Mouse (Mus musculus): ENCODE results near the gene Prss42. TPM values are rescaled to one million over a fixed set of nuclear protein-coding genes. Genes with fewer than 3 reads are reported as not detected.
"Not testable (repeated sequence)": the region's sequence is repeated elsewhere in the genome, so short reads cannot be mapped to it uniquely, and the experiment has no call there.

The Prss42 gene
- polyA plus RNA-seq, 1 experiment = not detected

DNA sequence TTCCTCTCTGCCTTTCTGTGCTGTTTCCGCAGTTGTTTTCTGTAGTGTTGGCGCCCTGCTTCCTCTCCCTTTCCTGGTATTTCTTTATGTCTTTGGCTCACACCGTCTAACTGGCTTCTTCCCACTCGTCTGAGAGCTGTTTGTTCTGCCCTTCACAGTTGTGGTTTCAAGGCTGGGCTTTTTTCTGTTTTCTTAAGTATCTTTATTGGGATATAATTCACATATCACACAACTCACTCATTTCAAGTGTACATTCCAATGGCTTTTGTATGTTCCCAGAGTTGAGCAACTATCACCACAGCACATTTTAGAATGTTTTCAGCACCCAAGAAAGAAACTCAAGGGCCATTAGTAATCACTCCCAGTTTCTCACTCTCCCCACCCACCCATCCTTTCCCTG, 7.5 kb upstream of the Prss42 start:
- no peaks in the 10 kb centered on the region for H3K79me3 ChIP-seq (ENCODE audit: low read depth)
- no peak for TF ChIP-seq CTCF (IDR thresholded peaks at IDR 0.05; ENCODE audit: control insufficient read depth, insufficient read depth, insufficient read length)
- peak; percentile 70 for TF ChIP-seq CEBPB (IDR thresholded peaks at IDR 0.05; ENCODE audit: low read depth)
- H3ac ChIP-seq (ENCODE audit: control insufficient read depth, insufficient read length, low read depth) = no peak overlapping the region
- H3K79me2 ChIP-seq (ENCODE audit: control insufficient read depth, insufficient read depth) = no peaks in the 10 kb centered on the region
- H3K4me3 ChIP-seq (ENCODE audit: insufficient read depth, poor library complexity, severe bottlenecking) = no peak overlapping the region
- peaks cover 3% of the 10 kb centered on the region for H3K27me3 ChIP-seq (ENCODE audit: control insufficient read depth, insufficient read depth, insufficient read length)
- H3K36me3 ChIP-seq (ENCODE audit: control insufficient read depth, insufficient read depth) = no peaks in the 10 kb centered on the region

DNA sequence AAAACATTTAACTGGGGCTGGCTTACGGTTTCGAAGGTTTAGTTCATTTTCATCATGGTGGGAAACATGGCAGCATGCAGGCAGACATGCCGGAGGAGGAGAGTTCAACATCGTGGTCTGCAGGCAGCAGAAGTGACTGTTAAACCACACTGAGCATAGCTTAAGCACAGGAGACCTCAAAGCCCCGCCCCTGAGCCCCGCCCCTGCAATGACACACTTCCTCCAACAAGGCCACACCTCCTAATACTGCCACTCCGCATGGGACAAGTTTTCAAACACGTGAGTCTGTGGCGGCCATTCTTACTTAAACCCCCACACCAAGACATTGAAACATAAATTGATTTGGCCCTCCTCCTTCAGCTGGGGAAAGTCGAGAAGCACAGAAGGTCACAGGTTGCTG, 953 bp upstream of the Prss42 start:
- Histone ChIP-seq H3ac (ENCODE audit: control insufficient read depth, insufficient read length, low read depth) (no peak overlapping the region), H3K79me2 (ENCODE audit: control insufficient read depth, insufficient read depth) (no peaks in the 10 kb centered on the region), H3K36me3 (ENCODE audit: control insufficient read depth, insufficient read depth) (no peaks in the 10 kb centered on the region), H3K79me3 (ENCODE audit: low read depth) (no peaks in the 10 kb centered on the region), H3K4me3 (ENCODE audit: insufficient read depth, poor library complexity, severe bottlenecking) (no peak overlapping the region), H3K27me3 (ENCODE audit: control insufficient read depth, insufficient read depth, insufficient read length) (peaks cover 3% of the 10 kb centered on the region)
- no peak for TF ChIP-seq CEBPB (IDR thresholded peaks at IDR 0.05; ENCODE audit: low read depth)
- no peak for TF ChIP-seq CTCF (IDR thresholded peaks at IDR 0.05; ENCODE audit: control insufficient read depth, insufficient read depth, insufficient read length)
- no peak for TF ChIP-seq MAX (IDR thresholded peaks at IDR 0.05)
- no peak for TF ChIP-seq MYOG (IDR thresholded peaks at IDR 0.05; ENCODE audit: control insufficient read depth, extremely low read depth, insufficient read length)

DNA sequence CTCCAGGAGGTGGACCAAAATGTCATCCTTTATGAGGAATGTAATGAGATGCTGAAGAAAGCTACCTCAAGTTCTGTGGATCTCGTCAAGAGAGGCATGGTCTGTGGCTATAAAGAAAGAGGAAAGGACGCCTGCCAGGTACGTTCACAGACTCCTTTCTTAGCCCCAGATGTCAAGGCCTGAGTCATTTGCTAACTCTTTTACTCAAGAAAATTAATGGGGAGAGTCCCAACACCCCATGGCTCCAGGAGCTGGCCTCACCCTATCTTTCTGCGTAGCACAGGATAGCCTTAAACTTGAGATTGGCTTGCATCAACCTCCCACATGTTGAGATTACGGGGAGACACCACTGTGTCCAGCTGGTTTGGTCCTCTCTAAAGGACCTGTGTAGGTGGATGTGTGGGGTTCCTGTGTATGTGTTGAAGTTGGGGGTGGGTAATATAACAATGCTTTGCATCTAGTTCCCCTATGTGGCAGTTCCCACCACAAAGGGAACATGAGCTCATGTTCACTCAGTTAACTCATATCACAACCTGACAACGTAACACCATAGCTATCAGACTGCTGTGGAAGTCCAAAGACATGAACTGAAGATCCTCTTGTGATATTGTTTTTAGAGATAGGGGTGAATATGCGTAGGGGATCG, 3.0 kb downstream of the Prss42 start:
- Histone ChIP-seq H3K79me2 (ENCODE audit: control insufficient read depth, insufficient read depth) (no peaks in the 10 kb centered on the region), H3K27me3 (ENCODE audit: control insufficient read depth, insufficient read depth, insufficient read length) (no peaks in the 10 kb centered on the region), H3K36me3 (ENCODE audit: control insufficient read depth, insufficient read depth) (no peaks in the 10 kb centered on the region), H3K4me3 (ENCODE audit: insufficient read depth, poor library complexity, severe bottlenecking) (no peak overlapping the region), H3K79me3 (ENCODE audit: low read depth) (no peaks in the 10 kb centered on the region), H3ac (ENCODE audit: control insufficient read depth, insufficient read length, low read depth) (no peak overlapping the region)
- TF ChIP-seq MYOD1 (IDR thresholded peaks at IDR 0.05; ENCODE audit: control insufficient read depth, insufficient read length, low read depth) = no peak
- TF ChIP-seq USF1 (IDR thresholded peaks at IDR 0.05; ENCODE audit: low read depth) = no peak

DNA sequence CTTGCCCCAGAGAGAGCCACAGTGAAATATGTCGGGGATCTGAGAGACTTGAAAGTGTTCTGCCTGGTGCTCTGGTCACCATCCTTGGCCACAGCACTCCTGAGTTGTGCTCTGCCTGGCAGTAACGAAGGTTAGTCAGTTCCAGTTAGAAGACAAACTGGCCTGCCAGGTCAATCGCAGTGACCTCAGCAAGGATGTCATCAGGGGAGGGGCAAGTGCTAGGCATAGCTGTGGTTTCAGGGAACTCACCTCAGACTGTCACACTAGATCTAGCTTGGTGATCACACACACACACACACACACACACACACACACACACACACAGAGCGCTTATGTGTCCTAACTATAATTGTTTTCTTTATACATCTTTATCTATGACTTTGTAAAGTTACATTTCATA, 5.3 kb downstream of the Prss42 start:
- H3K79me2 ChIP-seq (ENCODE audit: control insufficient read depth, insufficient read depth) = no peaks in the 10 kb centered on the region
- H3K4me3 ChIP-seq (ENCODE audit: insufficient read depth, poor library complexity, severe bottlenecking) = no peak overlapping the region
- no peaks in the 10 kb centered on the region for H3K27me3 ChIP-seq (ENCODE audit: control insufficient read depth, insufficient read depth, insufficient read length)
- no peaks in the 10 kb centered on the region for H3K79me3 ChIP-seq (ENCODE audit: low read depth)
- no peak for TF ChIP-seq CEBPB (IDR thresholded peaks at IDR 0.05; ENCODE audit: low read depth)
- no peak for TF ChIP-seq MAX (IDR thresholded peaks at IDR 0.05)
- no peak for TF ChIP-seq MYOG (IDR thresholded peaks at IDR 0.05; ENCODE audit: control insufficient read depth, extremely low read depth, insufficient read length)
- no peak for TF ChIP-seq CTCF (IDR thresholded peaks at IDR 0.05; ENCODE audit: control insufficient read depth, insufficient read depth, insufficient read length)
- no peak for TF ChIP-seq MYOD1 (IDR thresholded peaks at IDR 0.05; ENCODE audit: control insufficient read depth, insufficient read length, low read depth)
- no peak for TF ChIP-seq USF1 (IDR thresholded peaks at IDR 0.05; ENCODE audit: low read depth)
- TF ChIP-seq FOSL1 (IDR thresholded peaks at IDR 0.05; ENCODE audit: insufficient read depth, low read length, poor library complexity, severe bottlenecking) = no peak
- H3K36me3 ChIP-seq (ENCODE audit: control insufficient read depth, insufficient read depth) = no peaks in the 10 kb centered on the region
- H3ac ChIP-seq (ENCODE audit: control insufficient read depth, insufficient read length, low read depth) = no peak overlapping the region

DNA sequence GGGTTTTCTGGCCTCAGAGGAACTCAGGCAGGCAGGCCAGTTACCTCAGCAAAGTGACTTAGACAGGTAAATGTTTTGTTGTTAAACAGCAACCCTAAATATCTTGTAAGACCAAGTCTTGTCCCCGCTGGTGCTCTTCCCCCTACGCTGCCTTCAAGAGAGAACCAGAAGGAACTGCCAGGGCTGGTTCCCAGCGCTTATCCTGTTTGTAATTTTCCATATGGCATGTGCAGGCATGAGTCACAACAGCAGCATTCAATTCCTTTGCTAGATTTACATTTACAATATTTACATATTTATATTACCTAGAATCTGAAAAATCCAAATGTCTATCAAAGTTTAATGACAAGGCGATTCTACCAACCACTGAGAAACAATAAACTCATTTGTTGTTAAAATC, 12.1 kb downstream of the Prss42 start:
- TF ChIP-seq MYOG (IDR thresholded peaks at IDR 0.05; ENCODE audit: control insufficient read depth, extremely low read depth, insufficient read length) = no peak
- no peak for TF ChIP-seq CEBPB (IDR thresholded peaks at IDR 0.05; ENCODE audit: low read depth)
- no peak for TF ChIP-seq MAX (IDR thresholded peaks at IDR 0.05)
- TF ChIP-seq FOSL1 (IDR thresholded peaks at IDR 0.05; ENCODE audit: insufficient read depth, low read length, poor library complexity, severe bottlenecking) = no peak
- no peak for TF ChIP-seq USF1 (IDR thresholded peaks at IDR 0.05; ENCODE audit: low read depth)
- TF ChIP-seq MYOD1 (IDR thresholded peaks at IDR 0.05; ENCODE audit: control insufficient read depth, insufficient read length, low read depth) = no peak
- no peak for TF ChIP-seq CTCF (IDR thresholded peaks at IDR 0.05; ENCODE audit: control insufficient read depth, insufficient read depth, insufficient read length)
- H3ac ChIP-seq (ENCODE audit: control insufficient read depth, insufficient read length, low read depth) = no peak overlapping the region
- H3K27me3 ChIP-seq (ENCODE audit: control insufficient read depth, insufficient read depth, insufficient read length) = peaks cover under 1% of the 10 kb centered on the region
- H3K79me3 ChIP-seq (ENCODE audit: low read depth) = no peaks in the 10 kb centered on the region
- no peak overlapping the region for H3K4me3 ChIP-seq (ENCODE audit: insufficient read depth, poor library complexity, severe bottlenecking)
- H3K79me2 ChIP-seq (ENCODE audit: control insufficient read depth, insufficient read depth) = no peaks in the 10 kb centered on the region
- H3K36me3 ChIP-seq (ENCODE audit: control insufficient read depth, insufficient read depth) = no peaks in the 10 kb centered on the region

DNA sequence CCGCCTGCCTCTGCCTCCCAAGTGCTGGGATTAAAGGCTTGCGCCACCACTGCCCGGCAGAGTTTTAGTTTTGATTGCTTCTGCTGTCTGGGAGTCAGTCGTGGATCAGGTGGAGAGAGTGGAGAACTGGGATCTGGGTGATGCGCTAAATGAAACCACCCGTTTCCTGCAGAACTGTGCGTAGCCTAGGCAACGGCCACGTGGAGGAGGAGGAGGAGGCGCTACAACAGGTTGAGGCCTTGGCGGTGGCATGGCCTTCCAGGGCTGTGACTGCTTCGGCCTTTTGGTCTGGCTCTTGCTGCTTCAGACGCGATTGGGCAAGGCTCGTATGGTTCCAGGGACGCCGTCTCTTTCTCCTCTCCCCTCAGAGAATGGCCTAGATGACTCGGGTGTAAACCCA, 15.8 kb downstream of the Prss42 start, which contains the start of gene Prss44:
Prss44 (plus strand) TSS at position 206 of the 400 bp plus-strand sequence.
- TF ChIP-seq CTCF (IDR thresholded peaks at IDR 0.05; ENCODE audit: control insufficient read depth, insufficient read depth, insufficient read length) (no peak), USF1 (IDR thresholded peaks at IDR 0.05; ENCODE audit: low read depth) (no peak)
- Histone ChIP-seq H3K4me3 (ENCODE audit: insufficient read depth, poor library complexity, severe bottlenecking) (no peak within 1 kb of the TSS), H3K79me3 (ENCODE audit: low read depth) (no peaks in the 10 kb centered on the region), H3K79me2 (ENCODE audit: control insufficient read depth, insufficient read depth) (no peaks in the 10 kb centered on the region), H3K36me3 (ENCODE audit: control insufficient read depth, insufficient read depth) (no peaks in the 10 kb centered on the region), H3ac (ENCODE audit: control insufficient read depth, insufficient read length, low read depth) (no peak within 1 kb of the TSS), H3K27me3 (ENCODE audit: control insufficient read depth, insufficient read depth, insufficient read length) (peaks cover 22% of the 10 kb centered on the region)

DNA sequence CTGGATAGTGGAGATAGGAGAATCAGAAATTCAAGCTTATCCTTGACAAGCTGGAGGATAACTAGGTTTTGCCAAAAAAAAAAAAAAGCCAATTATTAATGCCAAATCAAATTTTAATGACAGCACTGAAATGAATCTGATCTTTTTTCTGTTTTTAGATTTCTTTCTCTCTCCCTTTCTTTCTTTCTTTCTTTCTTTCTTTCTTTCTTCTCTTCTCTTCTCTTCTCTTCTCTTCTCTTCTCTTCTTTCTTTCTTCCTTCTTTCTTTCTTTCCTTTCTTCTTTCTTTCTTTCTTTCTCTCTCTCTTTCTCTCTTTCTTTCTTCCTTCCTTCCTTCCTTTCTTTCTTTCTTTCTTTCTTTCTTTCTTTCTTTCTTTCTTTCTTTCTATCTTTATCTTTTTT, 22.6 kb downstream of the Prss42 start:
- H3K79me2 ChIP-seq (ENCODE audit: control insufficient read depth, insufficient read depth); H3K4me3 ChIP-seq (ENCODE audit: insufficient read depth, poor library complexity, severe bottlenecking); H3ac ChIP-seq (ENCODE audit: control insufficient read depth, insufficient read length, low read depth); H3K79me3 ChIP-seq (ENCODE audit: low read depth); H3K36me3 ChIP-seq (ENCODE audit: control insufficient read depth, insufficient read depth): not testable (repeated sequence)
- H3K27me3 ChIP-seq (ENCODE audit: control insufficient read depth, insufficient read depth, insufficient read length) = peaks cover 51% of the 10 kb centered on the region

Data from C2C12 (cell line).